Mouse (Mus musculus) megakaryocyte progenitor cell, adult 5-6 weeks (primary cell): Measurements from ENCODE around the gene Mlh3. TPM values are rescaled to one million over a fixed set of nuclear protein-coding genes. Genes with fewer than 3 reads are reported as not detected.

Source experiments
- ATAC-seq: replicated peaks from 2 replicates; pipeline ENCODE4 v1.8.0; 2016; ENCODE audit warnings: mild to moderate bottlenecking, moderate TSS enrichment, inconsistent platforms; ENCODE audit not compliant: poor library complexity
- total RNA-seq, 2 experiments: library from RNA; stranded (forward) in 1 of 2; stranded (reverse) in 1 of 2; fragments of 157-497, 149-512 nt in 1 of 2; fragments of 200-1000 nt in 1 of 2; gene quantifications; 2 replicates each; pipeline versions ENCODE4 v1.2.3 to v1.2.4; 2015 to 2017

The Mlh3 gene
- total RNA-seq, 2 experiments from 2014 or later: 5.6 to 7.9 TPM

DNA sequence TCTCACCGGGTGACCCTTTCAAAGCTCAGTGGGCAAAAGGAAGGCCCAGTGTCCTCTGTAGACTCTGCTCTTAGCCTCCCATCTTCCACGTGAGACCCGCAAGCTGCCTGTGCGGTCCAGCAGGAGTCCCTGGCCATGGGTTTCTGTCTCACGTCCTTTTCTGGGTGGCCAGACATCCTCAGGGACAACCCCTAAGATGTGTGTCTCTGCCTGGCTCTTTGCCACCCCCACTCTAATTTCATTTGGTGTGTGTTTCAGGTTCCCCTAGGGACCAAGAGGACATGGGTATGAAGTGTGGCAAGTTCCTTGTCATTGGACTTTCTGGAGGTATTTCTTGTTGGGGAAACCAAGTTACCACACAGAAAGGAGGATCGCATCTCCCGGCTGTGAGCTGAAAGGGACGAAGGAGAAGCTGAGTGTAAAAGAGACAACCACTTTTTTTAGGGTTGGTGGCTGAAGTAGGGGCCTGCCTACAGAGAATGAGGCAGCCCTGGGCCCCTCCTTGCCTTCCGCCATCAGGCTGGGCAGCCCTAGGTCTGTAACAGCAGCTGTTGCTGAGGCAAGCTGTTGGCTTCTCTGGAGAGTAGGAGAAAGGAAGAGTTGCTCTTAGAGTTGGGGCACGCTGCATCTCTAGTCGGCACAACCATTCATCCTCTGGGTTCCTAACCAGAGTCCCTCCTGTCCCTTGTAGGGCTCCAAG is 76.3 kb downstream of the Mlh3 start:
- no peak for ATAC-seq

DNA sequence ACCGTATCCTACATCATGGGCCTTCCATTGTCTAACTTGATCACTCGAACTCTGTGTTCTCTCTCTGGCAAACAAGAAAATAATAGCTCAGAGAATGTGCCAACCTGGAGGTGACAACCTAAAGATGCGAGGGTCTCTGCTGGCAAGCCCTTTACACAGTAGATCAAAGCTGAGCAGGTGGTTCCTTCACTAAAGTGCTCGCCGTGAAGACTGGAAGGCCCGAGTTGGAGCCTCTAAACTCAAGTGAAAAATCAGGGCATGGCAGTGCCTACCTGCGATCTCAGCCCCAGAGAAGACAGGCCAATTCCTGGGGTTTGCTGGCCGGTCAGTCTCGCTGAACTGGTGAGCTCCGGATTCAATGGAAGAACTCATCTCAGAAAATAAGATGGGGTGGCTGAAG is 77.3 kb downstream of the Mlh3 start:
- no peak for ATAC-seq

- ATAC-seq: peak; percentile 92
These were observed 77.8 kb downstream of the Mlh3 start for GRCm38 (mm10) chr12:85192461-85193108.

GRCm38 (mm10) chr12:85190290-85190689 is 80.1 kb downstream of the Mlh3 start:
- no peak for ATAC-seq

DNA sequence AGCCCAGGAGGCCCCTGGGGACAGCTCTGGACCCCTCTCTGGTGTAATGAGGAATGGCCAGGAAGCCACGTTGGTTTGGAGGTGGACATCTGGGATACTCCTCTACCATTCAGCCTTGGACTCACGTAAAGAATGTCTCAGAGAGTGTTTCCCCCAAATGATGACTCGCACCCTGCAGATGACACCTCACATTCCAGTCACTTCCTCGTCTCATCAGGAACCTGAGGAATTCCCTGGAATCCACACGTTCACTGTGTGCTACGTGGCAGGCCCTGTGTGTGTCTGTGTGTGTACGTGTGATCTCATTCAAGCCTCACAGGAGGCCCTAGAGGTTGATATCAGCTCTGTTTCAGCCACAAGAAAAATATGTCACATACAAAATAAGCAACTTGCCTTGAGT is 84.0 kb downstream of the Mlh3 start:
- no peak for ATAC-seq

- ATAC-seq: no peak
These were observed 84.6 kb downstream of the Mlh3 start for GRCm38 (mm10) chr12:85185810-85186209.

Other genes with a start within 250 kb of the Mlh3 start
- 1.2 TPM in 2 replicates for gene Prox2, start 159.8 kb downstream of the Mlh3 start, total RNA-seq (2015)
- gene Prox2, start 159.8 kb downstream of the Mlh3 start, total RNA-seq (2017): 2.7 and 3.0 TPM in 2 replicates
- 76.3 and 81.6 TPM in 2 replicates for gene Dlst, start 159.8 kb downstream of the Mlh3 start, total RNA-seq (2015)
- gene Dlst, start 159.8 kb downstream of the Mlh3 start, total RNA-seq (2017): 161 and 187 TPM in 2 replicates
- not detected in 2 replicates for gene Rps6kl1, start 119.3 kb downstream of the Mlh3 start, total RNA-seq (2015)
- gene Rps6kl1, start 119.3 kb downstream of the Mlh3 start, total RNA-seq (2017): not detected in 2 replicates
- gene Pgf, start 92.8 kb downstream of the Mlh3 start, total RNA-seq (2015): not detected in 2 replicates
- gene Pgf, start 92.8 kb downstream of the Mlh3 start, total RNA-seq (2017): not detected in 2 replicates
- gene Eif2b2, start 51.1 kb downstream of the Mlh3 start, total RNA-seq (2015): 30.0 and 32.4 TPM in 2 replicates
- gene Eif2b2, start 51.1 kb downstream of the Mlh3 start, total RNA-seq (2017): 74.6 and 109 TPM in 2 replicates
- 52.4 and 52.8 TPM in 2 replicates for gene Acyp1, start 17.8 kb upstream of the Mlh3 start, total RNA-seq (2015)
- gene Acyp1, start 17.8 kb upstream of the Mlh3 start, total RNA-seq (2017): 40.4 and 54.5 TPM in 2 replicates
- gene Zc2hc1c, start 18.0 kb upstream of the Mlh3 start, total RNA-seq (2015): not detected in 2 replicates
- gene Zc2hc1c, start 18.0 kb upstream of the Mlh3 start, total RNA-seq (2017): not detected in 2 replicates
- gene Nek9, start 68.8 kb upstream of the Mlh3 start, total RNA-seq (2015): 34.0 and 36.1 TPM in 2 replicates
- 20.4 and 23.6 TPM in 2 replicates for gene Nek9, start 68.8 kb upstream of the Mlh3 start, total RNA-seq (2017)
- gene Tmed10, start 104.2 kb upstream of the Mlh3 start, total RNA-seq (2015): 327 and 328 TPM in 2 replicates
- 142 and 176 TPM in 2 replicates for gene Tmed10, start 104.2 kb upstream of the Mlh3 start, total RNA-seq (2017)
- 94.5 and 144 TPM in 2 replicates for gene Fos, start 203.3 kb upstream of the Mlh3 start, total RNA-seq (2015)
- 72.4 and 111 TPM in 2 replicates for gene Fos, start 203.3 kb upstream of the Mlh3 start, total RNA-seq (2017)